Mouse (Mus musculus) embryonic facial prominence, embryonic 12.5 days (tissue): ENCODE results near the gene Ociad2. TPM values are rescaled to one million over a fixed set of nuclear protein-coding genes. Genes with fewer than 3 reads are reported as not detected.

Experiments used
- ATAC-seq: fragments of 200-750 bp; cut with Nextera tagmentation; 2 replicates; pipeline ENCODE4 v1.8.0; 2017; ENCODE audit not compliant: insufficient number of reproducible peaks, insufficient read depth, low FRiP score, low TSS enrichment
- H3K27ac ChIP-seq: fragments of 300-500 bp; sonication (generic); 2 replicates; pipeline ENCODE4 v1.5.1; 2016; ENCODE audit warnings: mild to moderate bottlenecking
- H3K27me3 ChIP-seq: fragments of 300-500 bp; sonication (generic); 2 replicates; pipeline ENCODE4 v1.6.1; 2016; ENCODE audit warnings: mild to moderate bottlenecking, moderate library complexity
- H3K36me3 ChIP-seq: fragments of 300-500 bp; sonication (generic); 2 replicates; pipeline ENCODE4 v1.6.1; 2016; ENCODE audit warnings: mild to moderate bottlenecking
- H3K4me1 ChIP-seq: fragments of 300-500 bp; sonication (generic); 2 replicates; pipeline ENCODE4 v1.6.1; 2016
- H3K4me2 ChIP-seq: fragments of 300-500 bp; sonication (generic); replicated peaks from 2 replicates; pipeline ENCODE4 v1.6.1; 2016; ENCODE audit warnings: mild to moderate bottlenecking, moderate library complexity
- H3K4me3 ChIP-seq: fragments of 300-500 bp; sonication (generic); 2 replicates; pipeline ENCODE4 v1.5.1; 2016; ENCODE audit warnings: mild to moderate bottlenecking
- H3K9ac ChIP-seq: fragments of 300-500 bp; sonication (generic); 2 replicates; pipeline ENCODE4 v1.6.1; 2016; ENCODE audit warnings: mild to moderate bottlenecking, moderate library complexity
- H3K9me3 ChIP-seq: fragments of 300-500 bp; sonication (generic); 2 replicates; pipeline ENCODE4 v1.6.1; 2016; ENCODE audit warnings: mild to moderate bottlenecking, moderate library complexity
- WGBS: fragments of 180-500 bp; shearing (Covaris S2); methylation state at CpG from one replicate; pipeline ENCODE4 v1.1.7; 2016; 5-methylcytosine and 5-hydroxymethylcytosine counted together
- polyA plus RNA-seq: library from polyadenylated mRNA; unstranded; fragments of >200 nt; fragmentation: Nextera tagmentation; extraction: Ambion mirVana; gene quantifications from 2 replicates; pipeline ENCODE4 v1.2.1, GENCODE M21; 2016

The Ociad2 gene
- polyA plus RNA-seq, 1 experiment from 2014 or later = 13.6 TPM

GRCm38 (mm10) chr5:73351796-73352195 is 11.0 kb upstream of the Ociad2 start:
- H3K9ac ChIP-seq = no peak overlapping the region
- no peaks in the 10 kb centered on the region for H3K36me3 ChIP-seq
- ATAC-seq = no peak
- WGBS = 85% methylated on average over 1 of the region's 1 CpGs
- no peak overlapping the region for H3K4me3 ChIP-seq
- no peaks in the 10 kb centered on the region for H3K4me1 ChIP-seq
- H3K27me3 ChIP-seq = no peaks in the 10 kb centered on the region
- no peak overlapping the region for H3K4me2 ChIP-seq
- no peaks in the 10 kb centered on the region for H3K9me3 ChIP-seq
- H3K27ac ChIP-seq = no peak overlapping the region

DNA sequence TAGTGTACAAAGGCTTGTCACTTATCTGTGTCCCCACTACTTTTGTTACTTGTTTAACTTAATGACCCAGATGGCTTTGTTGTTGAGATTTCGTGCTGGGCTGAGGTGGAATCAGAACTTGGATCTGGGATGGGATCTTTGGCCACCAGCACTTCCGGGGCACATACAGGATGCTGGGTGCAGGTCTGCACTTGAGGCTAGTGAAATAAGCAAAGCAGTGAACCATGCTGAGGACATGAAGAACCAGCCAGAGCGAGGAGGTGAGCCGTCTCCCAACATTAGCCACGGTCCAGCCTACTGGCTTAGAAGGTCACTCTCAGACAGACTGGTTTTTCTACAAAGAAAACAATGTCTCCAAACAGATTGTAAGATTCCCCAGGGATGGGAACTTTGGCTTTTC is 8.7 kb upstream of the Ociad2 start:
- no peaks in the 10 kb centered on the region for H3K9me3 ChIP-seq
- no peak overlapping the region for H3K4me2 ChIP-seq
- no peak overlapping the region for H3K27ac ChIP-seq
- H3K4me3 ChIP-seq = no peak overlapping the region
- no peaks in the 10 kb centered on the region for H3K4me1 ChIP-seq
- no peaks in the 10 kb centered on the region for H3K36me3 ChIP-seq
- H3K9ac ChIP-seq = no peak overlapping the region
- 50% methylated on average over 5 of the region's 5 CpGs for WGBS
- no peak for ATAC-seq
- H3K27me3 ChIP-seq = no peaks in the 10 kb centered on the region

DNA sequence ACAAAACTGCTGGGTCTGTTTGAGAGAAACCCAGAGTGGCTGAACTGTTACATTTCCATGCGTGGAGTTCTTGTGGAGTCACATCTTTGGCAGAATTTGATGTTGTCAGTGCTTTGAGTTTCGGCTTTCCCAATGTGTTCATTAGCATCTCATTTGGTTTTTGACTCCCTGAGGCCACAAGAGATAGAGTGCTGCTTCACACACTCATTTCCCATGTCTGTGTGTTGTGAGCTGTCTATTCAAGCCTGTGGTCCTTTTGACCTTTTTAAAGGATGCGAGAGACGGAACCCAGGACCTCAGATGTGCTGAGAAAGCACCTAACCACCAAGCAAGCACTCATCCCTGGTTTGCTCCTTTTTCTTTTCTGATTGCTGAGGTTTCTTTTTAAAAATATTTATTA is 4.4 kb upstream of the Ociad2 start:
- no peak overlapping the region for H3K4me2 ChIP-seq
- no peaks in the 10 kb centered on the region for H3K36me3 ChIP-seq
- ATAC-seq = no peak
- WGBS = 83% methylated on average over 4 of the region's 4 CpGs
- H3K4me1 ChIP-seq = no peaks in the 10 kb centered on the region
- H3K27ac ChIP-seq = no peak overlapping the region
- H3K4me3 ChIP-seq = no peak overlapping the region
- no peak overlapping the region for H3K9ac ChIP-seq
- no peaks in the 10 kb centered on the region for H3K9me3 ChIP-seq
- no peaks in the 10 kb centered on the region for H3K27me3 ChIP-seq

DNA sequence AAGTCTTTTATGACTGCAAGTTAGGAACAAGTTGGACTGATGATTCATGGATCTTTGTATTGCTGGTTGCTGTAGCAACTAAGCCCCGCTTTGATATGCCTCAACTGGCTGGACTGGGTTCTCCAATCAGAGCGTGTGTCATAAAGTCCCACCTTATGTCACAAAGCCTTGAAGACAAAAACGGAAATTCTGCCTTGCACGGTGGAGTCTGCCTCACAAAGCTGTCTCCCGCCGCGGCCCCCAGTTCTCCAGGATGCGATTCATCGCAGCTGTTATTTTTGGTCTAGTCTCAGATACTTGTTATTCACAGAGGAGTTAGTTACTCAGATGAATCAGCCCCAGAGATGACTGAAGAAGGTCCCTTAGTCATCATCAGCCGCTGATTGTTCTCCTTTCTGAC is 3.5 kb upstream of the Ociad2 start:
- no peak for ATAC-seq
- WGBS = 81% methylated on average over 10 of the region's 10 CpGs
- H3K4me1 ChIP-seq = no peaks in the 10 kb centered on the region

GRCm38 (mm10) chr5:73342701-73343355 is 2.0 kb upstream of the Ociad2 start:
- WGBS = 86% methylated on average over 22 of the region's 22 CpGs

More for the DNA sequence above, 3.5 kb upstream of the Ociad2 start:
- Histone ChIP-seq H3K27me3 (no peaks in the 10 kb centered on the region), H3K27ac (no peak overlapping the region), H3K36me3 (no peaks in the 10 kb centered on the region), H3K9me3 (no peaks in the 10 kb centered on the region), H3K9ac (no peak overlapping the region), H3K4me2 (no peak overlapping the region), H3K4me3 (no peak overlapping the region)

DNA sequence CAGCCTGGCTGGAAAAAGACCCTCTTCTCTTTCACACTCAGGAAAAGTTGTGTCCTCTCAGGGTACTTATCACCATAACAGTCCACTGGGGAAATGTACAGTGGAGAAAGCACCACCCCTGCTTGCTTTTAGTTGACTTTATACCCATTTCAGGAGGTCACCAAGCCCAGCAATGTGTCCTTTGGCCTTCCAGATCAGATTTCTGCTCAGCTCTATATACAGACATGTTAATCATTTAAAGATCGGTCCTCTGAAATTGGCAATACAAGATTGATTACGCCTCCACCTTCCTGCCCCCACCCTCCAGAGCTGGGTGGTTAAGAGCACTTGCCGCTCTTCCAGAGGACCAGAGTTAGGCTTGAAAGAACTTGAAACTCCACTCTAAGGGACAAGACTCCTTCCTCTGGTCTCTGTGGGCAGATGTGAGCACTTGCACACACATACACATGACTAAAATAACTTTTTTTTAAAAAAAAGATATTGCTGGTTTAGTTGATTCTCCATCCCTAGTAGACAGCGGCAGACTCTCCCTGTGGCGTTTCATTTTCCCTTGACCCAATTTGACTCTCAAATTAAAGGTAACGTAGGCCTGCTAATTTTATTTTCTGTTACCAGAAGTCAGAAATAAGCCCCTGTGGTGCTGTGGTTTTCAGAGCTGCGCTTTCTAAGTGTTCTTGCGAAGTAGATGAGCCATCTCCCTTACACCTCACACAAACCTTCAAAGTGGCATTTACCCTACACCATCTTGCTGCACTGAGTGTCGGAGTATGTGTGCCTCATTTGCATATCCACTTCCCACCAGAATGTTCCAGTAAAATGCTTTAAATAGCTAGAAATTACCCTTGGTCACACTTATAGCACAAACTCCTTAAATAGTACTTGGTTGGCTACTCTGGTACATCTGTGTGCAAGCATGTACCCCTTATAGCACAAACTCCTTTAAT is 777 bp downstream of the Ociad2 start:
- no peak overlapping the region for H3K4me2 ChIP-seq
- WGBS = 82% methylated on average over 9 of the region's 9 CpGs
- no peaks in the 10 kb centered on the region for H3K4me1 ChIP-seq
- no peak for ATAC-seq
- no peaks in the 10 kb centered on the region for H3K36me3 ChIP-seq
- no peak overlapping the region for H3K27ac ChIP-seq
- H3K9me3 ChIP-seq = no peaks in the 10 kb centered on the region
- H3K4me3 ChIP-seq = no peak overlapping the region
- no peak overlapping the region for H3K9ac ChIP-seq
- H3K27me3 ChIP-seq = 0 out of 2 replicates have a peak, but pooled peaks cover 3% of the 10 kb centered on the region

More at GRCm38 (mm10) chr5:73342701-73343355, 2.0 kb upstream of the Ociad2 start:
- no peak overlapping the region for H3K4me2 ChIP-seq
- H3K27me3 ChIP-seq = no peaks in the 10 kb centered on the region
- H3K4me3 ChIP-seq = no peak overlapping the region
- no peaks in the 10 kb centered on the region for H3K36me3 ChIP-seq
- no peaks in the 10 kb centered on the region for H3K9me3 ChIP-seq
- H3K27ac ChIP-seq = no peak overlapping the region
- no peak for ATAC-seq
- H3K4me1 ChIP-seq = no peaks in the 10 kb centered on the region
- no peak overlapping the region for H3K9ac ChIP-seq

DNA sequence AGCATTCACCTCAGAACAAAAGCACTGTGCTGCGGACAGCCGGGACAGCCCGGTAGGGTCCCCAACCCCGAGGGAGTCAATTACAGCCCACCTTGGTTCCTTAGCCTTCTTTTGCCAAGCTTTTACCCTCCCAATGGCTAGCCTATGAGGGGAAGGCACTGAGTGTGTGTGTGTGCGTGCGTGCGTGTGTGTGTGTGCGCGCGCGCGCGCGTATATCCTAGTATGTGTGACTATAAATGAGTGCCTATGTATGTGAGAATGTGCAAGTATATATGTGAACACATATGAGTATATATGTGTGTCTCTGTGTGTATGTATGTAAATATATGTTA is 2.0 kb downstream of the Ociad2 start:
- Histone ChIP-seq H3K4me2 (peak overlapping the region; percentile 88), H3K4me3 (peak overlapping the region; percentile 67), H3K4me1 (no peaks in the 10 kb centered on the region), H3K9ac (peak overlapping the region; percentile 66; the same call in 1 of the 2 replicates), H3K36me3 (no peaks in the 10 kb centered on the region), H3K27me3 (0 out of 2 replicates have a peak, but pooled peaks cover 3% of the 10 kb centered on the region), H3K27ac (no peak overlapping the region), H3K9me3 (no peaks in the 10 kb centered on the region)
- ATAC-seq = 0 out of 2 replicates have a peak, but pooled peaks have one; percentile 13
- 49% methylated on average over 14 of the region's 14 CpGs for WGBS

GRCm38 (mm10) chr5:73337961-73338831 is 2.6 kb downstream of the Ociad2 start:
- Histone ChIP-seq H3K4me1 (no peaks in the 10 kb centered on the region), H3K4me3 (peak overlapping the region; percentile 67), H3K27ac (peak overlapping the region; percentile 69; the same call in 1 of the 2 replicates), H3K27me3 (0 out of 2 replicates have a peak, but pooled peaks cover 3% of the 10 kb centered on the region), H3K9ac (peak overlapping the region; percentile 66), H3K36me3 (no peaks in the 10 kb centered on the region), H3K4me2 (peak overlapping the region; percentile 88), H3K9me3 (no peaks in the 10 kb centered on the region)
- ATAC-seq = peak; percentile 54; the same call in 1 of the 2 replicates
- 4% methylated on average over 24 of the region's 41 CpGs for WGBS

DNA sequence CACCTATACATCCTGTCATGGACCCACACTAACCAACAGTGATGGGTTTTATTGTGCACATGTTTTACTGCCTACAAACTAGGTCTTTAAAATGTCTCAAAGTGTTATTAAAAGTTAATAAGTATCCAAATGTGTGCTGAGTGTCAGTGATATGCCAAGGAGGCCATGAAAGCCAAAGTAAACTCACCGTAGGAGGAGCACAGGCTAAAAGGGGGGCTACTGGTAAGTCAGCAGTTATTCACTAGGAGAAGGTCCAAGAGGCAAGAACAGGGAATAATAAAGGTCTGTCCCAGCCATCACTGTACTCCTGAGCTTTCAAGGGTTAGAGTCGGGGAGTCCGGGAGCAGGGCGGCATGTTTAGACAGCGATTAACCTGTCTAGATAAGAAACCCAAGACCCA is 4.4 kb downstream of the Ociad2 start:
- Histone ChIP-seq H3K4me1 (no peaks in the 10 kb centered on the region), H3K27me3 (0 out of 2 replicates have a peak, but pooled peaks cover 3% of the 10 kb centered on the region), H3K9me3 (no peaks in the 10 kb centered on the region), H3K9ac (no peak overlapping the region), H3K4me3 (no peak overlapping the region), H3K36me3 (no peaks in the 10 kb centered on the region), H3K27ac (no peak overlapping the region), H3K4me2 (no peak overlapping the region)
- ATAC-seq = no peak
- WGBS = 68% methylated on average over 5 of the region's 5 CpGs

GRCm38 (mm10) chr5:73331002-73331401 is 9.8 kb downstream of the Ociad2 start:
- no peak for ATAC-seq
- H3K9me3 ChIP-seq = no peaks in the 10 kb centered on the region
- H3K27me3 ChIP-seq = no peaks in the 10 kb centered on the region
- H3K4me2 ChIP-seq = no peak overlapping the region
- no peak overlapping the region for H3K27ac ChIP-seq
- H3K36me3 ChIP-seq = no peaks in the 10 kb centered on the region
- WGBS = 50% methylated on average over 4 of the region's 4 CpGs
- H3K4me3 ChIP-seq = no peak overlapping the region
- H3K4me1 ChIP-seq = no peaks in the 10 kb centered on the region
- H3K9ac ChIP-seq = no peak overlapping the region

- H3K4me3 ChIP-seq = no peak overlapping the region
- H3K27me3 ChIP-seq = no peaks in the 10 kb centered on the region
- no peak for ATAC-seq
- H3K4me1 ChIP-seq = no peaks in the 10 kb centered on the region
- no peak overlapping the region for H3K9ac ChIP-seq
- 81% methylated on average over 8 of the region's 8 CpGs for WGBS
- H3K27ac ChIP-seq = no peak overlapping the region
- no peaks in the 10 kb centered on the region for H3K9me3 ChIP-seq
- no peak overlapping the region for H3K4me2 ChIP-seq
- no peaks in the 10 kb centered on the region for H3K36me3 ChIP-seq
These were observed 16.2 kb downstream of the Ociad2 start for GRCm38 (mm10) chr5:73324526-73325170.
